Mouse (Mus musculus): ENCODE data around the gene 5830473C10Rik. TPM values are rescaled to one million over a fixed set of nuclear protein-coding genes. Genes with fewer than 3 reads are reported as not detected.

The 5830473C10Rik gene
- not detected in 2 replicates for polyA plus RNA-seq (2012; rRNA removed)

DNA sequence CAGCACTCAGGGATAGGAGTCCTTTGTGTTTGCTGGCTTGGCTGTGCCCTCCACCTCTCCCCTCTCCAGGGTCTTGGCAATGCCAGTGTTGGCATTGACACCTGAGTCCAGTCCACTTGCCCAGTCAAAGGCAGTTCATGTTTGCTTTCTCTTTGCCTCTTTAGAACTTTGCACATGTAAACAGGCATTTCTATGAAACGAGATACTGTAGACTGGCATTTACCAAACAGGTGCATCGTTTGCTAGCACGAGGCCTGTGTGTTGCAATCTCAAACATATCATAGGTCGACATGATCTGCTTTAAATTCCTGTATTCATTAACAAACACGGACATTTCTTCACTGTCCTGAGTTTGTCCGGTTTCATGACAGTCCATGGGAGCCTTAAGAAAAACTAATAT, at the start of gene 5830473C10Rik:
TSS of gene 5830473C10Rik (plus strand) at position 365 of the 400 bp plus-strand sequence.
- Histone ChIP-seq H3K4me3 (replicated peaks; ENCODE audit: insufficient read depth, low read depth, low read length) (no peak within 1 kb of the TSS), H3K27ac (ENCODE audit: insufficient read depth, low read length) (no peak within 1 kb of the TSS), H3K27me3 (ENCODE audit: control insufficient read depth, insufficient read depth, low read length) (no peaks in the 10 kb centered on the region), H3K4me1 (ENCODE audit: control insufficient read depth, insufficient read depth, low read length) (no peaks in the 10 kb centered on the region)
- 90% methylated on average over 6 of the region's 6 CpGs for WGBS
- TF ChIP-seq POLR2A (IDR thresholded peaks at IDR 0.05; ENCODE audit: borderline replicate concordance, insufficient read depth, low read length) (no peak), CTCF (IDR thresholded peaks at IDR 0.05; ENCODE audit: borderline replicate concordance, insufficient read depth, low read depth, low read length) (no peak)
- no peak for DNase-seq

DNA sequence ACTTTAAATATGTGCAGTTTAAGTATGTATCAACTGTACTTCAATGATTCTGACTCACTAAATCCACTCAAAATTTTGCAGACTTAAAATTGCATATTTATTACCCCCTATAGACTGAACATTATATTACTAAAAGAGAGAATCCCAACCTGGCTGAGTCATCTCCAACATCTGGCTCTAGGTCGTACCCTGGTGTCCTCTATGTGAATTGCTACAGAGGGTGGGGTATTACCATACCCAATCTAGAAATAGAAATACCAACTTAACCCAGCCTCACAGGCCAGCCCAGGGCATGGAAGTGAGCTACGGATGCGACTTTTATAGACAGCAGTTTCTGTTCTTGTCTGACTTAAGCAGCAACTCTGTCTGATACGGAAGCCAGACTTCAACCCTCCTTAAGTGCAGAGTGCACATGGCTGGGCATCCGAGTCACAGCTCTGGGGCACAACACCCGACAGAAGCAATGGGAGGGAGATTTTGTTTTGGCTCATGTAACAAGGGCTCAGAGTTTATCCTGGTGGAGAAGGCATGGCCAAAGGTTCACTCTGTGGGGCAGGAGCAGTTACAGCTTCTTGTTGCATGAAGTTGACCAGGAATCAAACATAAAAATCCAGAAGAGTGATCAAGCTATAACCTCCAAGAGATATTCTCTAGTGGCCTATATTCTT, 48.5 kb upstream of the 5830473C10Rik start:
- Histone ChIP-seq H3K27me3 (ENCODE audit: control insufficient read depth, insufficient read depth, low read length) (no peaks in the 10 kb centered on the region), H3K4me3 (replicated peaks; ENCODE audit: insufficient read depth, low read depth, low read length) (no peak overlapping the region), H3K4me1 (ENCODE audit: control insufficient read depth, insufficient read depth, low read length) (peaks cover 1% of the 10 kb centered on the region; the same call in 1 of the 2 replicates), H3K27ac (ENCODE audit: insufficient read depth, low read length) (no peak overlapping the region)
- DNase-seq = no peak
- 72% methylated on average over 6 of the region's 6 CpGs for WGBS
- TF ChIP-seq CTCF (IDR thresholded peaks at IDR 0.05; ENCODE audit: borderline replicate concordance, insufficient read depth, low read depth, low read length) (no peak), POLR2A (IDR thresholded peaks at IDR 0.05; ENCODE audit: borderline replicate concordance, insufficient read depth, low read length) (no peak)

DNA sequence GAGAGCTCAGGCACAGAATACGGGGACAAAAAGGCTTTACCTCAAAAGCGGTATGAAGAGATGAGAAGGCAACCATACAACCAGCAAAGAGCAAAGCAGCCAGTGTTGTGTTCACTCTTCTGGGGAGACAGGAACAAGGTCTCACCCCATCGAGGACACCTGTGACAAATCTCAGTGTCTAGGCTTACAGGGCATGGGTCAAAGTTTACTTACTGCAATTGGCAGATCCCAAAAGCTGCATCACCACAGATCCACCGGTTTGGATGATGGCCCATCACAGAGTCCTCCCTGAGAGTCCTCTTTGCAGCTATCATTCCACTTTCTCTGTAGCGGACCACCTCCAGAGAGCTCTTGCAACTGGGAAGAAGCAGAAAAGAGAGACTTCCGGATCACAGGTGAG, 45.3 kb upstream of the 5830473C10Rik start:
- 89% methylated on average over 6 of the region's 6 CpGs for WGBS
- TF ChIP-seq POLR2A (IDR thresholded peaks at IDR 0.05; ENCODE audit: borderline replicate concordance, insufficient read depth, low read length) (no peak), CTCF (IDR thresholded peaks at IDR 0.05; ENCODE audit: borderline replicate concordance, insufficient read depth, low read depth, low read length) (no peak)
- DNase-seq = no peak
- no peaks in the 10 kb centered on the region for H3K27me3 ChIP-seq (ENCODE audit: control insufficient read depth, insufficient read depth, low read length)
- H3K4me3 ChIP-seq (replicated peaks; ENCODE audit: insufficient read depth, low read depth, low read length) = no peak overlapping the region
- H3K4me1 ChIP-seq (ENCODE audit: control insufficient read depth, insufficient read depth, low read length) = no peaks in the 10 kb centered on the region
- H3K27ac ChIP-seq (ENCODE audit: insufficient read depth, low read length) = no peak overlapping the region

DNA sequence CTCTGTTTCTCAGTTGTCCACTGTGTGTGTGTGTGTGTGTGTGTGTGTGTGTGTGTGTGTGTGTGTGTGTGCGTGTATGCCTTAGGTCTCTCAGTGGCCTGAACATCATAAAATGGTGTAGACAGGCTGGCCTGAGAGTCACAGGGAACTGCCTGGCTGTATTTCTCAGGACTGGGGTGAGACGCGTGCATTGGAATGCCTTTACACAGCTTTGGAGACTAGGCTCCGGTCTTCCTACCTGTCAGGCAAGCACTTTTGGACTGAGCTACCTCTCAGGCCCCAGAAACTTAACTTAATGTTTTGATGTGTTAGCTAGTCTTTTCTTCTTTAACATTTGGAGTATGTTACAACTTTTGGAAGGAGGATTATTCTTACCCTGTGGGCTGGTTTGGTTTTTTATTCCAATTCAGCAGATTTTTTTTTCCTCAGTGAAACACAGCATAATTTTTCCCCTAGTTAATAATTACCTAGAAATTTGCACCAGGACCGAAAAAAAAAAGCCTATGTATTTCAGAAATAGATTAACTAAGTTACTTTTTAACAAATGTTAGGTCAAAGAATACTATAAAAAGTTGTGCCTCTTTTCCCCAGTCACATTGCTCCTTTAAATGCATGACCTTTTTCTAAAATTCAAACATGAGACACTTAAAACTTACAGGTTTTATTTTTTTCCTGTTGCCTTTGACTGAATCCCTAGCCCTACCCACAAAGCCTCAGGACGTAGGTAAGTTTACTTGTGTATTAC, 42.4 kb upstream of the 5830473C10Rik start, which contains the start of gene Afm:
TSS of gene Afm (plus strand) at position 577 of the 745 bp plus-strand sequence.
- Histone ChIP-seq H3K4me1 (ENCODE audit: control insufficient read depth, insufficient read depth, low read length) (no peaks in the 10 kb centered on the region), H3K27me3 (ENCODE audit: control insufficient read depth, insufficient read depth, low read length) (no peaks in the 10 kb centered on the region; the same call in 1 of the 2 replicates), H3K27ac (ENCODE audit: insufficient read depth, low read length) (no peak within 1 kb of the TSS), H3K4me3 (replicated peaks; ENCODE audit: insufficient read depth, low read depth, low read length) (no peak within 1 kb of the TSS)
- TF ChIP-seq CTCF (IDR thresholded peaks at IDR 0.05; ENCODE audit: borderline replicate concordance, insufficient read depth, low read depth, low read length) = no peak
- no peak for TF ChIP-seq POLR2A (IDR thresholded peaks at IDR 0.05; ENCODE audit: borderline replicate concordance, insufficient read depth, low read length)
- WGBS = 76% methylated on average over 6 of the region's 6 CpGs
- DNase-seq = no peak

DNA sequence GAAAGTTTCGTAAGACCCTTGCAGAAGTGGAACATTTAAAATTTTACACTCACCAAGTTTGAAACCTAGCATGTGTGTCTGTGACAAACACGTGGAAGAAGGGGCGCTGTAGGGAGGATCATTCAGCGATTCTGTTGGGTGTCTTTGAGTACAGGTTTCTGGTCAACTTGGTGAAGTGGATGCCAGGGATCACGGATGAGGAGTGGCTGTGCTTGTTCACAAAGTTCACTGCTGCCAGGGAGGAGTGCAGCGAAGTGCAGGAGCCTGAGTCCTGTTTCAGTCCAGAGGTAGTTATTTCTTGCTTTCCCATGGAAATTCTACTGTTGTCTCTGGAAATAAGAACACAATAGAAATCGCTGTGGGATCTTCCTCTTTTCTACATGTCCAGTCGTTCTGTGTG, 9.7 kb upstream of the 5830473C10Rik start:
- no peak for DNase-seq
- Histone ChIP-seq H3K4me1 (ENCODE audit: control insufficient read depth, insufficient read depth, low read length) (no peaks in the 10 kb centered on the region), H3K27me3 (ENCODE audit: control insufficient read depth, insufficient read depth, low read length) (no peaks in the 10 kb centered on the region), H3K27ac (ENCODE audit: insufficient read depth, low read length) (no peak overlapping the region), H3K4me3 (replicated peaks; ENCODE audit: insufficient read depth, low read depth, low read length) (no peak overlapping the region)
- no peak for TF ChIP-seq POLR2A (IDR thresholded peaks at IDR 0.05; ENCODE audit: borderline replicate concordance, insufficient read depth, low read length)
- TF ChIP-seq CTCF (IDR thresholded peaks at IDR 0.05; ENCODE audit: borderline replicate concordance, insufficient read depth, low read depth, low read length) = no peak
- 84% methylated on average over 8 of the region's 8 CpGs for WGBS

DNA sequence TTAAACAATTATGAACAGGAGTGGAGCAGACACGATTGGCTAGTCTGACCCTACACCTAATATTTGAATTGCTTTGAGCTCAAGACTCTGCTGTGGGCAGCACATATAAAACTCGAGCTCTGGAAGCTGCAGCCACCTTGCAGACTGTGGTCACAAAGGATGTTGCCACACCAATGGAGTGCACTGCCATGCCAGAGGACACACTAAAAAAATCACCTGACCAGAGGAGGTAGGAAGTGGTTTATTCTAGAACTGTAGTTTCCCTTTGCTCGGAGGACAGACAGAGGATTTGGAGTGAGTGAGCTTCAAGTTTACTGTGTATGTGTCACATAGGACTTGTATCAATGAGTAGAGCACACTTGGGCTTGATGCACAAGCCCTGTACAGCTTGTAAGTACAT, 4.9 kb upstream of the 5830473C10Rik start:
- Histone ChIP-seq H3K27me3 (ENCODE audit: control insufficient read depth, insufficient read depth, low read length) (no peaks in the 10 kb centered on the region), H3K4me3 (replicated peaks; ENCODE audit: insufficient read depth, low read depth, low read length) (no peak overlapping the region), H3K27ac (ENCODE audit: insufficient read depth, low read length) (no peak overlapping the region), H3K4me1 (ENCODE audit: control insufficient read depth, insufficient read depth, low read length) (no peaks in the 10 kb centered on the region)
- 77% methylated on average over 3 of the region's 3 CpGs for WGBS
- no peak for TF ChIP-seq CTCF (IDR thresholded peaks at IDR 0.05; ENCODE audit: borderline replicate concordance, insufficient read depth, low read depth, low read length)
- no peak for TF ChIP-seq POLR2A (IDR thresholded peaks at IDR 0.05; ENCODE audit: borderline replicate concordance, insufficient read depth, low read length)
- no peak for DNase-seq

DNA sequence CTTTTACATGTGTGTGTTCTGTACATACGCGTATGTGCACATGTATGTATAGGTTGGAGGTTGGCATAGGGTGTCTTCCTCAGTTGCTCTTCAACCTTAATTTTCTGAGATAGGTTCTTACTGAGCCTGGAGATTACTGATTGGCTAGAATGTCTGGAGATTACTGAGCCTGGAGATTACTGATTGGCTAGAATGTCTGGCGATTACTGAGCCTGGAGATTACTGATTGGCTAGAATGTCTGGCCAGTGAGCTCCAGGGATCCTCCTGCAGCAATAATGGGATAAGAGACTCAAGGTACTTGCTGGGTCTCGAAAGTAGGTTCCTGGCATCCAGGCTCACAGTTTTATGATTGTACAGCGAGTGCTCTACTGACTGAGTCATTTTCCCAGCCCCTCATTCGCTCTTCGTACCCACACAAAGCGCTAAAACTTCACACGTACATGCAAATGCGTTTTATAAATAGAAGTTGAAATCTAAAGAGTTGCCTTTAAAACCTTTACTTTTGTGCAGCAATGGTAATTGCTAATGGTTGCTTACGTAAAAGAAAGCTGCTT, 891 bp downstream of the 5830473C10Rik start:
- DNase-seq = no peak
- no peak overlapping the region for H3K27ac ChIP-seq (ENCODE audit: insufficient read depth, low read length)
- H3K4me3 ChIP-seq (replicated peaks; ENCODE audit: insufficient read depth, low read depth, low read length) = no peak overlapping the region
- no peaks in the 10 kb centered on the region for H3K4me1 ChIP-seq (ENCODE audit: control insufficient read depth, insufficient read depth, low read length)
- WGBS = 93% methylated on average over 11 of the region's 11 CpGs
- H3K27me3 ChIP-seq (ENCODE audit: control insufficient read depth, insufficient read depth, low read length) = no peaks in the 10 kb centered on the region
- TF ChIP-seq CTCF (IDR thresholded peaks at IDR 0.05; ENCODE audit: borderline replicate concordance, insufficient read depth, low read depth, low read length) (no peak), POLR2A (IDR thresholded peaks at IDR 0.05; ENCODE audit: borderline replicate concordance, insufficient read depth, low read length) (no peak)
